ENCODE assay signal across 30 mouse cellular contexts in genomic region chr13:112173973-112174372, GRCm38 (mm10).
"Had no signal": no experiment of that assay in that cellular context is flagged by ENCODE, and none has a peak within 500 bp of the region (broad histone marks: within the 10 kb centered on the region; RNA-seq: fewer than 3 reads in every experiment).

No protein-coding gene starts in this region.

- H3K9ac ChIP-seq: heart, embryonic 12.5 days; heart, embryonic 13.5 days; heart, embryonic 15.5 days; hindbrain, embryonic 12.5 days; hindbrain, embryonic 13.5 days; hindbrain, embryonic 14.5 days; hindbrain, embryonic 15.5 days; kidney, embryonic 15.5 days had no signal

- H3K27me3 ChIP-seq: heart, embryonic 12.5 days; heart, embryonic 13.5 days; heart, embryonic 15.5 days; hindbrain, embryonic 12.5 days; hindbrain, embryonic 13.5 days; hindbrain, embryonic 15.5 days; kidney, embryonic 15.5 days had no signal

- H3K36me3 ChIP-seq: heart, embryonic 12.5 days; heart, embryonic 13.5 days; heart, embryonic 15.5 days; hindbrain, embryonic 10.5 days; hindbrain, embryonic 12.5 days; hindbrain, embryonic 13.5 days; hindbrain, embryonic 15.5 days; kidney, embryonic 15.5 days had no signal

- H3K27ac ChIP-seq: heart, embryonic 13.5 days; heart, embryonic 15.5 days; hindbrain, embryonic 10.5 days; hindbrain, embryonic 12.5 days; hindbrain, embryonic 13.5 days; hindbrain, embryonic 14.5 days; hindbrain, embryonic 15.5 days; hindbrain, postnatal 0 days; kidney, embryonic 15.5 days; kidney, postnatal 0 days; layer of hippocampus, adult 2 months; left cerebral cortex, adult 2 months had no signal

- DNase-seq: heart, postnatal 10 days; heart, postnatal 14 days; heart, postnatal 36 days; heart, postnatal 4 days; kidney, adult 11 months; kidney, adult 18-20 months; kidney, adult 8-10 months; kidney, postnatal 10 days; kidney, postnatal 14 days; kidney, postnatal 4 days; layer of hippocampus, adult 9-11 months; layer of hippocampus, postnatal 36 days had no signal

- H3K4me3 ChIP-seq: heart, embryonic 12.5 days; heart, embryonic 13.5 days; heart, embryonic 15.5 days; hindbrain, embryonic 10.5 days; hindbrain, embryonic 12.5 days; hindbrain, embryonic 13.5 days; hindbrain, embryonic 15.5 days; kidney, embryonic 15.5 days; layer of hippocampus, adult 2 months; left cerebral cortex, adult 2 months had no signal

- H3K4me2 ChIP-seq: heart, embryonic 11.5 days; heart, embryonic 12.5 days; heart, embryonic 13.5 days; heart, embryonic 15.5 days; hindbrain, embryonic 12.5 days; hindbrain, embryonic 13.5 days; hindbrain, embryonic 14.5 days; hindbrain, embryonic 15.5 days; kidney, embryonic 15.5 days had no signal

- H3K9me3 ChIP-seq: heart, embryonic 12.5 days; heart, embryonic 13.5 days; heart, embryonic 15.5 days; hindbrain, embryonic 10.5 days; hindbrain, embryonic 12.5 days; hindbrain, embryonic 13.5 days; hindbrain, embryonic 15.5 days; kidney, embryonic 15.5 days had no signal

- ATAC-seq: hindbrain, embryonic 16.5 days; hindbrain, postnatal 0 days; inflammation-experienced regulatory T-cells, adult 6 months; intestine, embryonic 16.5 days; intestine, postnatal 0 days had no signal

- H3K4me1 ChIP-seq: hindbrain, embryonic 10.5 days; hindbrain, embryonic 12.5 days; hindbrain, embryonic 13.5 days; hindbrain, embryonic 15.5 days; kidney, embryonic 15.5 days had no signal
